Mouse (Mus musculus) cortical plate, adult 2 months (tissue): ENCODE measurements around the gene Gps2.
"Not testable (repeated sequence)": the region's sequence is repeated elsewhere in the genome, so short reads cannot be mapped to it uniquely, and the experiment has no call there.

ENCODE experiments used
- CTCF ChIP-seq: fragments of 200-500 bp; IDR thresholded peaks from 2 replicates; pipeline ENCODE4 v1.5.1; 2011; ENCODE audit warnings: mild to moderate bottlenecking, control low read depth, low read length; ENCODE audit not compliant: insufficient read depth; ENCODE audit errors: extremely low read depth
- POLR2A ChIP-seq: fragments of 200-500 bp; IDR thresholded peaks from 2 replicates; pipeline ENCODE4 v1.6.1; 2011; ENCODE audit warnings: mild to moderate bottlenecking, low read length, control low read depth; ENCODE audit not compliant: insufficient read depth; ENCODE audit errors: extremely low read depth

DNA sequence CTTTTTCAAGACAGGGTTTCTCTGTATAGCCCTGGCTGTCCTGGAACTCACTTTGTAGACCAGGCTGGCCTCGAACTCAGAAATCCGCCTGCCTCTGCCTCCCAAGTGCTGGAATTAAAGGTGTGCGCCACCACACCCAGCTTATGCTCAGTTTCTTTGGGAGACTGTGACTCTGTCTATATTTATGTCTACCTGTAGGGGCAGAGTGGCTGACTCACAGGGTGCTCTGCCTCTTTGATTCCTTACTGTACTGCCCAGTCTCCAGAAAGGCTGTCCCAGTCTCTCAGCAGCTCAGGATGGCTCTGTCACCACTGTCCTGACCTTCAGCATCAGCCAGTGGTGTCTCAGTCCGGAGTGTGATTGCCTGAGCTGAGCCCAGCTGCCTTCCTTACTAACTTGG, 41.9 kb downstream of the Gps2 start:
- TF ChIP-seq CTCF, POLR2A: not testable (repeated sequence)
